Mouse (Mus musculus): ENCODE measurements at regions not wholly inside any gene's neighbourhood (a gene's known extent, or its start where the extent isn't known, plus 50 kb on each side); places are given as distances from the start of the nearest gene placed in this dataset.

GRCm38 (mm10) chr7:90059629-90060301 lies 70.2 kb upstream of the Picalm start:
- peak; percentile 62 to 69 for DNase-seq

DNA sequence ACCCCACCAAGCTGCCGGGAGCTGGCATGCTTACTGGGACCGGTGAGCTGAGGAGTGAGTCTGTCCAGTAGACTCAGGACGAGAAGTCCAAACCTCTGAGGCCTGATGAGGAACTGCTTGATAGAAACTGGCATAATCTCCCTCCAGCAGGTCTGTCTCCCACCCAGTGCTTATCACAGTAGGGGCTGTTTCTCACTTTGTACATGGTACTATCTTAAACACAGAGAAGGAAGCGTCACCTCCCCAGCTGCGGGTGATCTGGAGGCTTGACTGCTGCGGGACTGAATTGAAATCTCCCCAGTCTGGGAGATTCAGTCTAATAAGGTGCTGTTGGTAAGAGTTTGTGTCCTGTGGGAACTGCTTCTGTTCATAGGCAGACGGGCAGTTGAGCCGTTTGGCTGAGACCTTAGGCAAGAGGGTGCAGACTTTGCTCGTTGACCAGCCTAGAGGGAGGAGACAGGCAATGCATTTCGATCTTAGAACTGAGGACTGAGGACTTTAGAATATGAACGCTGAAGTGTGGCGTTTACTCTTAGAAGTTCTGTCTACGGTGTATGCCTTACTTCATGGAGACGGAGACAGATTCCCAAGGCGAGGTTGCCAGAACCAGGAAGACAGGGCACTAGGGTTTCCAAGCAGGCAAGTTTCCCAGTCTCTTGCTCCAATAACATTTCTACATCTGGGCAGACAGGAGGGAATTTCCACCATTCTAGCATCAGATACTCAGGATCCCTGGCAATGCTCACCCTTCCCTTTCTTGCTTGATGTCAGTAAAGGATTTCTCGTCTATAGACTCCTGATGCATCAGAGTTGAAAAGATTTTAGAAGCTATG lies 69.5 kb upstream of the Picalm start:
- DNase-seq = peak; percentile 69 to 73

GRCm38 (mm10) chr7:90061701-90062100 lies 68.3 kb upstream of the Picalm start:
- DNase-seq = no peak

DNA sequence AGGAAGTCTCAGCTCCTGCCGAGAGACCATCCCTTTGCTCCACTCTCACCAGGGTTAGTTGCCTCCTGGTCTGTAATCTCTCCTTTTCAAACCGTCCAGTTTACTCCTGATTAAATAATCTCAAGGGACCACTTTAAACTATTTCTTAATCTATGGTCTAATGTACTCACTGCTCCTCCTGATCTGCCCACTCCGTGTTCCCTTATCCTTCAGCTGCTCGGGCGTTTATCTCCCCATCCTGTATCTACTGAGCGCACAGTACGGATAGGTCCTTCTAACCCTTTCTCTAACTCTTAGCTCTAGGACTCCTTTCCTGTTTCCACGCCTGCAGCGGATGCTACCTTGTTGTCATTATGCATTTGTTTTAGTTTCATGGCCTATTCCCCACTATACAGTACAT lies 67.1 kb upstream of the Picalm start:
- DNase-seq = no peak

DNA sequence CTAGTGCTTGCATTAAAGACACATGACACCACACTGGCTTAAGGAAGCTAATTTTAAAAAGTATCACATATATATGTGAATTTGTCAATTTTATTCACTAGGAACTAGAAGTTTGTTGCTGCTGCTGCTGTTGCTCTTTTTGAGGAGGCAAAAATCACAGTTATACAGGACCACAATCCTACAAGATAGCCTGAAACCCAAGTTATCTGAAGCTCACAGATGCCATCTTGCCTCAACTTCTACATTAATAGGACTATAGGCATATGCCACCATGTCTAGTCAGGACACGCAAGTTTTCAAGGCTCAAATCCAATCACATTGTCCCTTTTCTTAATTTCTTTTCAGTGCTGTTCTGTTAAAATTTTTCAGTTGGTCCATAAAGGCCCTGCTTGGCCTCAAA lies 65.8 kb upstream of the Picalm start:
- DNase-seq = no peak

DNA sequence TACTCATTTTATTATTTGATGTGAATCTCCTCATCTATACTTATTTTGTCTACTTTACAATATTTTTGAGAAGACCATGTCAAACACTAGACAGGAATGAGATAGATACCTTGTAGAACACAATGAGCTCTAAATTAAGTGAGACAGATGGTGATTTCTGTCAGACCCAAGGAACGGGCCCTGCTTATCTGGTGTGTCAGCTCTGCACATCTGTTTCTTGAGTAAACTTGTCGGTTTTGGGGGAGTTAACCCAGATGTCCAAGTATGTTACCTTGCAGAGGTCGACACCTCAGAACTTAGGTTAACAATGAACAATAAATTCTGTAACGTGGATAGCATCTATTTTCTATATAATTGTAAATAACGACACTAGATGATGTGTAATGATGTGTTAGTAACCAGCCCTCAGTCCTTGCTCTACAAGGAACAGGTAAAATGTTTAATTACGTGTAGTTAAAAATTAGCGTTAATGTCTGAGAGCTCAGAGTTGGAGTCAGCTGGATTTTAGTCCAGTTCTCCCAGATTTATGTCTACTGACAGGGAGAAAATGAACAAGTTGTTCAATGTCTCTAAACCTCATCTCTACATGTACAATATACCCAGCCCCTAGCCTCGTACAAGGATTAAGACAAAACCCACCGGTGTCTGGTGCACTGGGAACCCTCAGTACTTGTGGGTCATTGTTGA lies 64.6 kb upstream of the Picalm start:
- peak in 1 of 2 experiments; percentile 23 for DNase-seq

DNA sequence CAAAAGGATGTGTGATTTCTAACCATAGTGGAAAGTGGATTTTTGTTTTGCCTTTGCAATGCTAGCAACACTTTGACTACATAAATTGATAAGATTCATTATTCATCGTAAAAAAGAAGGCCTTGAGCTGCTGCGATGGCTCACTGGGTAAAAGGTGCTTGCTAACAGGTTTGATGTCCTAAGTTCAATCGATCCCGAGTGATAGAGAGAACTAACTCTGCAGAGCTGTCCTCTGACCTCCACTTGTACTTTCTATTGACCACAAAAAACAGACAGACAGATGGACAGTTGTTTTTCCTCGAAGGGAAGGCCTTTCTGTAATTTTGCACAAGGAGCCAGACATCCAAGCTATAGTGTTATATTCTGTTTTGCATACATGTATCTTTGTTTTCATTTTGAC lies 63.7 kb upstream of the Picalm start:
- no peak for DNase-seq

GRCm38 (mm10) chr7:90067961-90068665 lies 61.9 kb upstream of the Picalm start:
- DNase-seq = no peak

DNA sequence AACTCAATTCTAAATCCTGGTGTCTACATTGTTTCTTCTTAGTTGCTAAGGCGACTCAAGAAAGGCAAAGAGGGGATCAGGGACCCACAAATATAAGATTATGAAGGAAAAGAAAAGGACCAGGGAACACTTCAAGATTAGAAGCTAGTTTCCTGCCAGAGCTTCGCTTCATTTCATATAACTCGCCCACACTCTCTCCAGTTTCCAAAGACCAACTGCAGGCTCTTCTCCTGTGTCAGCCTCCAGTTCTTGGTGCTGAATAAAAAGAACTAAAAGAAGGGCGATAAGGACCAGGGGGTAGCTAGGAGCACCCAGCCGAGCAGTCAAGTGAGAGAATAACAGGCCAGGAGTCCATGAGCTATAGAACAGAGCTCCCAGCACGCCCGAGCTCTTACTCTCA lies 59.7 kb upstream of the Picalm start:
- no peak for DNase-seq

GRCm38 (mm10) chr7:90073865-90074264 lies 56.1 kb upstream of the Picalm start:
- DNase-seq = no peak

GRCm38 (mm10) chr7:90074592-90074991 lies 55.4 kb upstream of the Picalm start:
- DNase-seq = peak; percentile 33 to 52

GRCm38 (mm10) chr7:90077565-90077964 lies 52.4 kb upstream of the Picalm start:
- no peak for DNase-seq

- DNase-seq = no peak
These were observed 49.8 kb upstream of the Picalm start for GRCm38 (mm10) chr7:90080083-90080772.
